Mouse (Mus musculus) hindbrain, embryonic 11.5 days (tissue): ENCODE results near the gene Mill2. TPM values are rescaled to one million over a fixed set of nuclear protein-coding genes. Genes with fewer than 3 reads are reported as not detected.
"Not testable (repeated sequence)": the region's sequence is repeated elsewhere in the genome, so short reads cannot be mapped to it uniquely, and the experiment has no call there.

Experiments
- ATAC-seq: fragments of 200-750 bp; cut with Nextera tagmentation; 2 replicates; pipeline ENCODE4 v1.8.0; 2017; ENCODE audit warnings: mild to moderate bottlenecking, moderate TSS enrichment, moderate library complexity; ENCODE audit not compliant: low FRiP score
- DNase-seq: peaks from one replicate; pipeline ENCODE4 v3.0.0-alpha.2; 2015; ENCODE audit warnings: low spot score
- H3K27ac ChIP-seq: fragments of 300-500 bp; sonication (generic); 2 replicates; pipeline ENCODE4 v1.5.1; 2014; ENCODE audit warnings: mild to moderate bottlenecking, low read depth, low read length
- H3K27me3 ChIP-seq: fragments of 300-500 bp; sonication (generic); 2 replicates; pipeline ENCODE4 v1.6.1; 2014; ENCODE audit warnings: mild to moderate bottlenecking, low read length, moderate library complexity, mixed read lengths; ENCODE audit not compliant: control insufficient read depth, insufficient read depth
- H3K36me3 ChIP-seq: fragments of 300-500 bp; sonication (generic); 2 replicates; pipeline ENCODE4 v1.6.1; 2014; ENCODE audit warnings: mild to moderate bottlenecking, low read length, moderate library complexity, mixed read lengths; ENCODE audit not compliant: control insufficient read depth, insufficient read depth
- H3K4me1 ChIP-seq: fragments of 300-500 bp; sonication (generic); replicated peaks from 2 replicates; pipeline ENCODE4 v1.6.1; 2014; ENCODE audit warnings: low read length, mixed read lengths; ENCODE audit not compliant: control insufficient read depth, insufficient read depth
- H3K4me2 ChIP-seq: fragments of 300-500 bp; sonication (generic); replicated peaks from 2 replicates; pipeline ENCODE4 v1.6.1; 2014; ENCODE audit warnings: mild to moderate bottlenecking, low read depth, low read length
- H3K4me3 ChIP-seq: fragments of 300-500 bp; sonication (generic); 2 replicates; pipeline ENCODE4 v1.5.1; 2014; ENCODE audit warnings: low read depth, low read length
- H3K9ac ChIP-seq: fragments of 300-500 bp; sonication (generic); 2 replicates; pipeline ENCODE4 v1.6.1; 2014; ENCODE audit warnings: low read depth, low read length
- H3K9me3 ChIP-seq: fragments of 300-500 bp; sonication (generic); 2 replicates; pipeline ENCODE4 v1.6.1; 2016; ENCODE audit warnings: low read length; ENCODE audit not compliant: control insufficient read depth
- WGBS: fragments of 180-500 bp; shearing (Covaris S2); extraction: QIAGEN DNeasy Blood & Tissue Kit; methylation state at CpG from one replicate; pipeline ENCODE4 v1.1.7; 2014; 5-methylcytosine and 5-hydroxymethylcytosine counted together
- polyA plus RNA-seq: library from polyadenylated mRNA; unstranded; fragments of >200 nt; fragmentation: Nextera tagmentation; extraction: Ambion mirVana; gene quantifications from 2 replicates; pipeline ENCODE4 v1.2.1, GENCODE M21; 2014

The Mill2 gene
- polyA plus RNA-seq, 1 experiment from 2014 or later = 0.48 TPM

- DNase-seq, H3K9ac ChIP-seq, H3K4me1 ChIP-seq, H3K27ac ChIP-seq, H3K4me2 ChIP-seq, H3K27me3 ChIP-seq, H3K9me3 ChIP-seq, H3K36me3 ChIP-seq, ATAC-seq, H3K4me3 ChIP-seq: not testable (repeated sequence)
- WGBS = no CpG with 5 or more reads among the region's 8 CpGs
These were observed 31.3 kb downstream of the Mill2 start, which contains the start of gene Pglyrp1 for GRCm38 (mm10) chr7:18871031-18871430. Gene Pglyrp1, plus strand, starts transcription at chr7:18871331.

GRCm38 (mm10) chr7:18872014-18872802 is 32.4 kb downstream of the Mill2 start:
- Histone ChIP-seq H3K4me1 (no peaks in the 10 kb centered on the region), H3K27ac (no peak overlapping the region), H3K27me3 (no peaks in the 10 kb centered on the region), H3K36me3 (no peaks in the 10 kb centered on the region), H3K9ac (peak overlapping the region; percentile 29; the same call in 1 of the 2 replicates), H3K9me3 (no peaks in the 10 kb centered on the region), H3K4me3 (peak overlapping the region; percentile 28), H3K4me2 (peak overlapping the region; percentile 47)
- DNase-seq (peak; percentile 37), ATAC-seq (peak; percentile 74)
- 31% methylated on average over 13 of the region's 14 CpGs for WGBS

- peak; percentile 44 for DNase-seq
- Histone ChIP-seq H3K36me3 (no peaks in the 10 kb centered on the region), H3K4me1 (no peaks in the 10 kb centered on the region), H3K9me3 (no peaks in the 10 kb centered on the region), H3K9ac (peak overlapping the region; percentile 29; the same call in 1 of the 2 replicates), H3K27ac (no peak overlapping the region), H3K4me3 (peak overlapping the region; percentile 28), H3K27me3 (no peaks in the 10 kb centered on the region), H3K4me2 (peak overlapping the region; percentile 47)
- peak; percentile 68 for ATAC-seq
- 3% methylated on average over 7 of the region's 7 CpGs for WGBS
These were observed 33.0 kb downstream of the Mill2 start for GRCm38 (mm10) chr7:18872816-18873215.

- peak; percentile 92 for DNase-seq
- under 1% methylated on average over 10 of the region's 10 CpGs for WGBS
- Histone ChIP-seq H3K9me3 (no peaks in the 10 kb centered on the region), H3K27ac (no peak overlapping the region), H3K4me3 (peak overlapping the region; percentile 28), H3K9ac (peak overlapping the region; percentile 29; the same call in 1 of the 2 replicates), H3K36me3 (no peaks in the 10 kb centered on the region), H3K4me1 (no peaks in the 10 kb centered on the region), H3K27me3 (no peaks in the 10 kb centered on the region), H3K4me2 (peak overlapping the region; percentile 47)
- ATAC-seq = peak; percentile 87
These were observed 33.5 kb downstream of the Mill2 start for GRCm38 (mm10) chr7:18873253-18873652.

GRCm38 (mm10) chr7:18875372-18875771 is 35.6 kb downstream of the Mill2 start:
- no peaks in the 10 kb centered on the region for H3K9me3 ChIP-seq
- 90% methylated on average over 5 of the region's 5 CpGs for WGBS

GRCm38 (mm10) chr7:18878691-18879090 is 38.9 kb downstream of the Mill2 start:
- Histone ChIP-seq H3K36me3 (no peaks in the 10 kb centered on the region), H3K4me1 (no peaks in the 10 kb centered on the region), H3K27me3 (no peaks in the 10 kb centered on the region), H3K27ac (no peak overlapping the region), H3K4me3 (no peak overlapping the region), H3K4me2 (no peak overlapping the region), H3K9ac (no peak overlapping the region), H3K9me3 (no peaks in the 10 kb centered on the region)
- no peak for ATAC-seq
- WGBS = 65% methylated on average over 7 of the region's 7 CpGs
- no peak for DNase-seq

More at GRCm38 (mm10) chr7:18875372-18875771, 35.6 kb downstream of the Mill2 start:
- DNase-seq (no peak), ATAC-seq (no peak)
- no peaks in the 10 kb centered on the region for H3K27me3 ChIP-seq
- no peak overlapping the region for H3K9ac ChIP-seq
- no peak overlapping the region for H3K4me3 ChIP-seq
- no peak overlapping the region for H3K4me2 ChIP-seq
- no peaks in the 10 kb centered on the region for H3K36me3 ChIP-seq
- H3K27ac ChIP-seq = no peak overlapping the region
- H3K4me1 ChIP-seq = no peaks in the 10 kb centered on the region

- no peak overlapping the region for H3K4me3 ChIP-seq
- no peaks in the 10 kb centered on the region for H3K27me3 ChIP-seq
- H3K27ac ChIP-seq = no peak overlapping the region
- ATAC-seq (no peak), DNase-seq (no peak)
- no peak overlapping the region for H3K9ac ChIP-seq
- H3K4me2 ChIP-seq = no peak overlapping the region
- no peaks in the 10 kb centered on the region for H3K4me1 ChIP-seq
- no peaks in the 10 kb centered on the region for H3K9me3 ChIP-seq
- WGBS = 63% methylated on average over 9 of the region's 9 CpGs
- no peaks in the 10 kb centered on the region for H3K36me3 ChIP-seq
These were observed 44.4 kb downstream of the Mill2 start for GRCm38 (mm10) chr7:18883991-18884744.

- Histone ChIP-seq H3K9ac (no peak overlapping the region), H3K4me3 (no peak overlapping the region), H3K4me1 (no peaks in the 10 kb centered on the region), H3K4me2 (no peak overlapping the region), H3K27me3 (no peaks in the 10 kb centered on the region), H3K9me3 (no peaks in the 10 kb centered on the region), H3K27ac (no peak overlapping the region), H3K36me3 (no peaks in the 10 kb centered on the region)
- DNase-seq (no peak), ATAC-seq (no peak)
- WGBS = 58% methylated on average over 13 of the region's 13 CpGs
These were observed 45.1 kb downstream of the Mill2 start for GRCm38 (mm10) chr7:18884745-18885422.
